Mouse (Mus musculus) cerebellum, postnatal 36 days (tissue): ENCODE measurements around the gene Cnnm2.

ENCODE experiments used
- DNase-seq, 2 experiments: peaks; one replicate each; pipeline ENCODE4 v3.0.0; 2021 to 2022; ENCODE audit warnings: mixed read lengths in 2 of 2

The Cnnm2 gene

GRCm38 (mm10) chr19:46887811-46888527 lies 126.6 kb downstream of the Cnnm2 start:
- peak in 1 of 2 experiments; percentile 1 for DNase-seq

- DNase-seq = peak in 1 of 2 experiments; percentile 1
Measured at GRCm38 (mm10) chr19:46889666-46890065, 128.3 kb downstream of the Cnnm2 start.

- no peak for DNase-seq
Measured at GRCm38 (mm10) chr19:46890657-46891056, 129.3 kb downstream of the Cnnm2 start.

- DNase-seq = no peak
Measured at GRCm38 (mm10) chr19:46892856-46893255, 131.5 kb downstream of the Cnnm2 start.

- DNase-seq = no peak
Measured at GRCm38 (mm10) chr19:46893484-46893883, 132.1 kb downstream of the Cnnm2 start.

GRCm38 (mm10) chr19:46897135-46897534 lies 135.7 kb downstream of the Cnnm2 start:
- no peak for DNase-seq

- DNase-seq = no peak
Measured at GRCm38 (mm10) chr19:46898222-46898621, 136.8 kb downstream of the Cnnm2 start.

GRCm38 (mm10) chr19:46899306-46899705 lies 137.9 kb downstream of the Cnnm2 start:
- DNase-seq = peak in 1 of 2 experiments; percentile 44

GRCm38 (mm10) chr19:46899871-46900270 lies 138.5 kb downstream of the Cnnm2 start:
- no peak for DNase-seq

- no peak for DNase-seq
Measured at GRCm38 (mm10) chr19:46900786-46901185, 139.4 kb downstream of the Cnnm2 start.

- DNase-seq = no peak
Measured at GRCm38 (mm10) chr19:46901323-46901722, 139.9 kb downstream of the Cnnm2 start.

- no peak for DNase-seq
Measured at GRCm38 (mm10) chr19:46903379-46903778, 142.0 kb downstream of the Cnnm2 start.

GRCm38 (mm10) chr19:46904907-46905306 lies 143.5 kb downstream of the Cnnm2 start:
- no peak for DNase-seq

GRCm38 (mm10) chr19:46905383-46905782 lies 144.0 kb downstream of the Cnnm2 start:
- DNase-seq = no peak

GRCm38 (mm10) chr19:46905971-46906370 lies 144.6 kb downstream of the Cnnm2 start:
- DNase-seq = no peak

- DNase-seq = no peak
Measured at GRCm38 (mm10) chr19:46908207-46908606, 146.8 kb downstream of the Cnnm2 start.

- DNase-seq = no peak
Measured at GRCm38 (mm10) chr19:46908977-46909376, 147.6 kb downstream of the Cnnm2 start.

- DNase-seq = no peak
Measured at GRCm38 (mm10) chr19:46911492-46911891, 150.1 kb downstream of the Cnnm2 start.

- no peak for DNase-seq
Measured at GRCm38 (mm10) chr19:46913626-46914025, 152.2 kb downstream of the Cnnm2 start.

GRCm38 (mm10) chr19:46915406-46916080 lies 154.1 kb downstream of the Cnnm2 start:
- no peak for DNase-seq

GRCm38 (mm10) chr19:46920571-46920970 lies 159.2 kb downstream of the Cnnm2 start:
- no peak for DNase-seq

GRCm38 (mm10) chr19:46926357-46926756 lies 165.0 kb downstream of the Cnnm2 start:
- no peak for DNase-seq

- no peak for DNase-seq
Measured at GRCm38 (mm10) chr19:46926951-46927350, 165.6 kb downstream of the Cnnm2 start.

GRCm38 (mm10) chr19:46928136-46928535 lies 166.7 kb downstream of the Cnnm2 start:
- no peak for DNase-seq
